Mouse (Mus musculus) small intestine, adult 2 months (tissue): Measurements from ENCODE around the gene Dbf4.

Experiments
- CTCF ChIP-seq: fragments of 200-500 bp; IDR thresholded peaks from 2 replicates; pipeline ENCODE4 v1.5.1; 2012; ENCODE audit warnings: low read depth, mild to moderate bottlenecking, control low read depth, inconsistent platforms, low read length, moderate library complexity, mixed read lengths; ENCODE audit not compliant: insufficient replicate concordance, insufficient read length; ENCODE audit errors: extremely low read depth
- POLR2A ChIP-seq: fragments of 200-500 bp; IDR thresholded peaks from 2 replicates; pipeline ENCODE4 v1.6.1; 2012; ENCODE audit warnings: low read depth, mild to moderate bottlenecking, control low read depth, inconsistent platforms, low read length, moderate library complexity

GRCm38 (mm10) chr5:8455565-8455964 lies 33.0 kb upstream of the Dbf4 start:
- no peak for TF ChIP-seq CTCF
- no peak for TF ChIP-seq POLR2A
